Mouse (Mus musculus): ENCODE data around the gene Ccdc136.
A peak's percentile ranks its signal among the peaks of the same experiment; 100 is the strongest.

The Ccdc136 gene

DNA sequence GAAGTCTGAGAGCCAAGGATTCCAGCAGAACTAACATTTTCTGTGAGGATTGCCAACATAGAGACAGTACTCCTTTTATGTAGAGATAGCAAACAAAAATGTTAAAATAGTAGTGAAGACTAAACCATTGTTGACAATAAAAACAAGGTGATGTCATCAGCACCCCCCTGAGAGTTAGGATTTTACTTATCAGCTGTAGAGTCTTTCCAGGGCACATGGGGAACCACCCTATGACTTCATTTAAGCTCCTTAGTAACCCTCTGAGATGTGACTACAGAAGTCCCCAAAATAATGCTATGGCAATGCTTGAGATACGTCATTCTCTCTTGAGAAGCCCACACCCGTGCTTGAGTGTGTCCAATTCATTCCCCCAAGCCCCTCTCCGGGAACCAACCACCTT is 67.3 kb downstream of the Ccdc136 start:
- no peak for TF ChIP-seq GATA4 (IDR thresholded peaks at IDR 0.05; ENCODE audit: insufficient replicate concordance, low read length)

DNA sequence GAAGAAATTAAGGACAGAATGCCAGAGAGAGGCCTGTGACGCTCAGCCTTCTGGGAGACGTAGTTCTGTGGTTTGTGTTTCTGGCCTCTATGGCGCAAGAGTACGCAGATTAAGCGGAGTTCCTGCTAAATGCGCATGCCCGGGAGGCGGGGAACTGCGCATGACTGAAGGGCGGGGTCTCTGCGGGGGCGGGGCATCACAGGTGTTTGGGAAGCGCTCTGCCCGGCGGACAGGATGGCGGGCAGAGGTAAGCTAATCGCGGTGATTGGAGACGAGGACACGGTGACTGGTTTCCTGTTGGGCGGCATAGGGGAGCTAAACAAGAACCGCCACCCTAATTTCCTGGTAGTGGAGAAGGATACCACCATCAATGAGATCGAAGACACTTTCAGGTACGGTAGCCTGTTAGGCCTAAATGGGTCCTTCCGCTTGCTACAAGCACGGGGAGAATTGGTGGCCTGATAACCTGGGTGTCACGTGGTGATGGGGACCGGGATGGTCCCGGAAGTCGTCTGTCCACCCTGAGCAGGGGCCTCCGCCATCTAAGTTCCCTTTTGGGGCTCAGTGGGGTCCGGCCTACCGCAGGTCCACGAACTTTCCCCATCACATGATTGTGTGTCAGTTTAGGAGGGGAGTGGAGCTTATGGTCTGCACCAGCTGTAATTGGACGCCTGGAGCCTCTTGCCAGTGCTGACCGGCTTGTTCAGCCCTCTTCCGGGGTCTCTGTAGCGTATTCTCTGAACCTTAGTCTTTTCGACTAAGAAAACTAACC is 71.7 kb downstream of the Ccdc136 start, which contains the start of gene Atp6v1f:
Atp6v1f (plus strand) TSS at position 136 of the 772 bp plus-strand sequence.
- TF ChIP-seq GATA4 (IDR thresholded peaks at IDR 0.05; ENCODE audit: insufficient replicate concordance, low read length), result peak; percentile 30; the same call in 1 of the 2 replicates

GRCm38 (mm10) chr6:29468851-29469250 is 72.7 kb downstream of the Ccdc136 start:
- TF ChIP-seq GATA4 (IDR thresholded peaks at IDR 0.05; ENCODE audit: insufficient replicate concordance, low read length), result no peak

GRCm38 (mm10) chr6:29471137-29471536 is 75.0 kb downstream of the Ccdc136 start, which contains the start of gene Atp6v1fnb:
TSS of gene Atp6v1fnb (plus strand) at chr6:29471437.
- TF ChIP-seq GATA4 (IDR thresholded peaks at IDR 0.05; ENCODE audit: insufficient replicate concordance, low read length), result no peak

GRCm38 (mm10) chr6:29473941-29474691 is 78.0 kb downstream of the Ccdc136 start:
- no peak for TF ChIP-seq GATA4 (IDR thresholded peaks at IDR 0.05; ENCODE audit: insufficient replicate concordance, low read length)

GRCm38 (mm10) chr6:29474736-29475135 is 78.6 kb downstream of the Ccdc136 start:
- no peak for TF ChIP-seq GATA4 (IDR thresholded peaks at IDR 0.05; ENCODE audit: insufficient replicate concordance, low read length)
